8 mouse cellular contexts compared by ENCODE assay signal in the genomic region with DNA sequence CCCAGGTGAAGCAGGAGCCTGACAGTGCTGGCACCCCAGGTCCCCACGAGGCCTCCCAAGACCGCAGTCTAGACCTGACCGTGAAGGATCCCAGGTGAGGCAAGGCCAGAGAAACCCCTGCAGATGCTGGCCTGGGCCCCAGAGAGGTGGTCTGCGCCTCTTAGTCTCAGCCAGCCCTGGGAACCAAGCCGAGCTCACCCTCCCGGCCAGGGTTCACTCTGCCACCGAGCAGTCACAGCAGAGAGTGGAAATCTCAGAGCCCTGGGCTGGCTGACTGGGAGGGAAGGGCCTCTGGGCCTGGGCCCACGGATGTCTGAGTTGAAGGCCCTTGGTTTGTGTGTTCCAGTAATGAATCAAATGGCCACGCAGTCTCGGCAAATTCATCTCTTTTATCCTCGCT.
DNase-seq lines count a peak whose midpoint lies in the region; ATAC-seq and TF ChIP-seq lines count a peak whose summit lies in the region.

No protein-coding gene starts in this region.

- 0 out of 2 replicates have a peak, but pooled peaks have one; percentile 24 for ATAC-seq in forebrain, embryonic 12.5 days (ENCODE audit: low FRiP score)
- ATAC-seq in forebrain, embryonic 16.5 days = no peak

- TF ChIP-seq POLR2A in testis, adult 2 months (IDR thresholded peaks at IDR 0.05; ENCODE audit: control insufficient read depth, low read depth, low read length) = no peak

- 55% methylated on average over 11 of the region's 11 CpGs for WGBS in forebrain, embryonic 12.5 days
- 38% methylated on average over 11 of the region's 11 CpGs for WGBS in forebrain, embryonic 16.5 days

- peaks cover 26% of the 10 kb centered on the region for H3K4me1 ChIP-seq in forebrain, embryonic 12.5 days
- peaks cover 16% of the 10 kb centered on the region for H3K4me1 ChIP-seq in forebrain, embryonic 16.5 days (replicated peaks; ENCODE audit: control insufficient read depth, insufficient read depth, low read length)
- H3K4me1 ChIP-seq in testis, adult 2 months (ENCODE audit: control insufficient read depth, insufficient read depth, low read length) = peaks cover 15% of the 10 kb centered on the region
- H3K4me1 ChIP-seq in megakaryocyte, embryonic 14.5 days = peaks cover 14% of the 10 kb centered on the region

- no peak overlapping the region for H3K4me3 ChIP-seq in forebrain, embryonic 12.5 days (replicated peaks)
- H3K4me3 ChIP-seq in forebrain, embryonic 16.5 days (replicated peaks; ENCODE audit: low read length) = no peak overlapping the region
- peak overlapping the region; percentile 70 for H3K4me3 ChIP-seq in testis, adult 2 months (ENCODE audit: control insufficient read depth, low read depth, low read length)
- peak overlapping the region; percentile 33 for H3K4me3 ChIP-seq in megakaryocyte, embryonic 14.5 days (replicated peaks)

- H3K9ac ChIP-seq in forebrain, embryonic 12.5 days = no peak overlapping the region
- no peak overlapping the region for H3K9ac ChIP-seq in forebrain, embryonic 16.5 days (replicated peaks; ENCODE audit: low read depth, low read length)

- peaks cover 37% of the 10 kb centered on the region for H3K27me3 ChIP-seq in forebrain, embryonic 12.5 days
- H3K27me3 ChIP-seq in forebrain, embryonic 16.5 days (replicated peaks; ENCODE audit: control insufficient read depth, insufficient read depth, low read length) = peaks cover 4% of the 10 kb centered on the region; the same call in 1 of the 2 replicates
- H3K27me3 ChIP-seq in testis, adult 2 months (ENCODE audit: control insufficient read depth, insufficient read depth, low read length) = no peaks in the 10 kb centered on the region
- peaks cover 80% of the 10 kb centered on the region for H3K27me3 ChIP-seq in megakaryocyte, embryonic 14.5 days (replicated peaks)

- H3K9me3 ChIP-seq in forebrain, embryonic 12.5 days = no peaks in the 10 kb centered on the region
- H3K9me3 ChIP-seq in forebrain, embryonic 16.5 days (ENCODE audit: control insufficient read depth, low read length) = no peaks in the 10 kb centered on the region
- H3K9me3 ChIP-seq in megakaryocyte, embryonic 14.5 days = no peaks in the 10 kb centered on the region

- H3K27ac ChIP-seq in forebrain, embryonic 12.5 days = peak overlapping the region; percentile 62; the same call in 1 of the 2 replicates
- H3K27ac ChIP-seq in forebrain, embryonic 16.5 days (ENCODE audit: low read length) = no peak overlapping the region
- peak overlapping the region; percentile 68; the same call in 1 of the 2 replicates for H3K27ac ChIP-seq in testis, adult 2 months (ENCODE audit: control insufficient read depth, insufficient read depth, low read depth, low read length)

- DNase-seq in testis, postnatal 14 days (ENCODE audit: low spot score) = no peak
- DNase-seq in cerebellum, postnatal 4 days (ENCODE audit: low spot score in 2 of 2) = no peak
- DNase-seq in frontal cortex, postnatal 14 days (ENCODE audit: low spot score in 2 of 2) = no peak
- DNase-seq in layer of hippocampus, postnatal 10 days (ENCODE audit: low spot score in 2 of 2) = no peak

- H3K36me3 ChIP-seq in forebrain, embryonic 12.5 days (replicated peaks) = 0 out of 2 replicates have a peak, but pooled peaks cover 2% of the 10 kb centered on the region
- H3K36me3 ChIP-seq in forebrain, embryonic 16.5 days (ENCODE audit: control insufficient read depth, insufficient read depth) = no peaks in the 10 kb centered on the region
- H3K36me3 ChIP-seq in testis, adult 2 months (ENCODE audit: control insufficient read depth, insufficient read depth, low read length) = no peaks in the 10 kb centered on the region; the same call in 1 of the 2 replicates
- no peaks in the 10 kb centered on the region for H3K36me3 ChIP-seq in megakaryocyte, embryonic 14.5 days (replicated peaks; ENCODE audit: low read length)

- TF ChIP-seq CTCF in testis, adult 2 months (IDR thresholded peaks at IDR 0.05; ENCODE audit: control insufficient read depth, insufficient read depth, insufficient replicate concordance, low read depth, low read length) = no peak

- peak overlapping the region; percentile 42; the same call in 1 of the 2 replicates for H3K4me2 ChIP-seq in forebrain, embryonic 12.5 days
- H3K4me2 ChIP-seq in forebrain, embryonic 16.5 days (ENCODE audit: low read length) = no peak overlapping the region

Comparison
In these comparisons a context has a peak if more than half of its experiments do, and no peak if none do; other contexts are left out.
1. H3K4me3 ChIP-seq: peak in testis, adult 2 months (single experiment) and megakaryocyte, embryonic 14.5 days (single experiment); none in forebrain, embryonic 12.5 days (single experiment) and forebrain, embryonic 16.5 days (single experiment).